Mouse (Mus musculus) CD4-positive, CD25-positive, alpha-beta regulatory T cell, adult 2 months (primary cell): ENCODE results near the gene Hspbp1.

Experiments
- DNase-seq: peaks from one replicate; pipeline ENCODE4 v3.0.0-alpha.2; 2012; ENCODE audit warnings: low read depth, low spot score

The Hspbp1 gene

GRCm38 (mm10) chr7:4684632-4685417 is at the start of gene Hspbp1:
Gene Hspbp1, minus strand, starts transcription at chr7:4685068.
- peak; percentile 98 for DNase-seq

- no peak for DNase-seq
Measured at GRCm38 (mm10) chr7:4732968-4733392, 48.1 kb upstream of the Hspbp1 start.

GRCm38 (mm10) chr7:4731090-4731489 is 46.2 kb upstream of the Hspbp1 start:
- no peak for DNase-seq

GRCm38 (mm10) chr7:4725169-4725568 is 40.3 kb upstream of the Hspbp1 start, which contains the start of gene Tmem150b:
Gene Tmem150b, minus strand, starts transcription at chr7:4725249.
- DNase-seq: no peak

DNA sequence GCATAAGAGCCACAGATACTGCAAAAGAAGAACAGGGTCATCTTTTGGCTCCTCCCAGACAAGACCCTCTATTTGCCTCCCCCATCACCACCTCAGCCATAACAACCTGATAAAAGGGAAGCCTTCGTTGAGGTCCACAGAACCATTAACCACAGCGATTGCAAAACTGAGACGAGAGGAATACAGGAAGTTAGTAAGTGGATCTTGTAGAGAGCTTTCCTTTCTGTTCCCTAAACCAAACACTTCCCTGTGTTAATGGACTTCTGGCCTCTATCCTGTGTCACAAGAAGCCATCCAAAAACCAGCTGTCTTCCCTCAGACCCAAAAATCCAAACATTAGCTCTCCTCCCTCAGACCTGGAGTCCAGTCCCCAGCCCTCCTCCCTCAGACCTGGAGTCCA is 39.5 kb upstream of the Hspbp1 start:
- DNase-seq: no peak

GRCm38 (mm10) chr7:4723508-4723907 is 38.6 kb upstream of the Hspbp1 start:
- peak; percentile 45 for DNase-seq

DNA sequence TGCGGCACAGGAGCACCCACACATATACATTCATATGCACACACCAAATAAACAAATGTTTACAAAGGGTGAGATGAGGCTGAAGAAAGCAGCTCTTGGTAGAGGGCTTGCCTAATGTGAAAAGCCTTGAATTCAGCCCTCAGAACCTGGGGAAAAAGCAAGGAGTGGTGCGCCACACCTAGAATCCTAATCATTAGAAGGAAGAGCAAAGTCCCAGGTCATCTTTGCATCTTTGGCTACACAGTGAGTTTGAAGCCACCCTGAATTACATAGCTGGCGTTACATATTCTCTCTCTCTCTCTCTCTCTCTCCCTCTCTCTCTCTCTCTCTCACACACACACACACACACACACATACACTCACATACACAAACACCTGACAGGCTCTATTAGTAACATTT is 34.4 kb upstream of the Hspbp1 start:
- DNase-seq: no peak

DNA sequence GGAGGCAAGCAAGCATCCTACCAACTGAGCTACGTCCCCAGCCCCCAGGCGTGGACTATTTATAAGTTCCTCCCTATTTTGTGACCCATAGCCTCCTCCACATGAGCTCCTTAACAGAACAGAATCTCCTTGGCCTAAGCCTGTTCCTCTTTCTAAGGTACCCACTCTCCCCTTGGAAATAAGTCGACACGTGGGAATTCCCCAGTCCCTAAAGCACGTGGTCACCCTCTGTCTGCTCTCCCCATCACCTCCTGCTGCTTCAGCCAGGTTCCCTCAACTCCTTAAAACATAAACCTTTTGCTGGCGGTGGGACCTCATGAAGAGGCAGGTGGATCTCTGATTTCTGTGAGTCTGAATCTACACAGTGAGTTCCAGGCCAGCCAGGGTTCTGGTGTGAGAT is 32.1 kb upstream of the Hspbp1 start:
- DNase-seq: no peak

DNA sequence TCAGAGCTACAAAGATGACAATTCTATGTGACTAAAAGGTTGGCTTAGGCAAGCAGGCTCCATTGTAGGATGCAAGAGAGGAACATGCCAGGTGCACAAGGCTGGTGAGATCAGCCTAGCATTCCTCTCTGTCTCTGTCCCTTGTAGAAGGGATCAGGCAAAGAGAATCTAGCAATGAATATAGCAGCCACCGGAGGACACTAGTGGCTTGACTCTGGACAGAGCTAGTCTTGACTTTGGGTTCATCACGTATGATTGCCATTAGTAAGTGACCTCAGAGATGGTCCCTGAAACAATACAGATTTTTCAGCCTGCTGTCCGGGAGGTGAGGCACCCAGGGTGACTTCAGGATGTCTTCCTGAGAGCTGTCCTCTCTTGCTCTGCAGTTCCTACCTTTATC is 27.7 kb upstream of the Hspbp1 start:
- no peak for DNase-seq

GRCm38 (mm10) chr7:4705098-4705497 is 20.2 kb upstream of the Hspbp1 start:
- peak; percentile 52 for DNase-seq

DNA sequence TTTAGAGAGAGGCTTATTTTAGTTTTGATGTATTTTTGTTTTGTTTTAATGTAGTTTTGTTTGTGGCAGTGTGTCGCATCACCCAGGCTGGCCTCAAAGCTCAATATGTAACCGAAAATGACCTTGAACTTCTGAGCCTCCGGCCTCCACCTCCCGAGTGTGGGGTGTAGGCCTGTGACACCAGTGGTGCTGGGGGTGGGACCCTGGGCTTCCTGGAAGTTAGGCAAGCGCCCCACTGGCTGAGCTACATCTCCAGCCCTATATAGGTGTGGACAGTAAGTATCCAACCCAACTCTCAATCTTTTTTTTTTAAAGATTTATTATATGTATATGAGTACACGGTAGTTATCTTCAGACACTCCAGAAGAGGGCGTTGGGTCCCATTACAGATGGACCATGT is 18.3 kb upstream of the Hspbp1 start:
- DNase-seq: no peak

- no peak for DNase-seq
Measured at GRCm38 (mm10) chr7:4702334-4702733, 17.5 kb upstream of the Hspbp1 start.

GRCm38 (mm10) chr7:4693004-4693403 is 8.1 kb upstream of the Hspbp1 start:
- no peak for DNase-seq

- DNase-seq: no peak
Measured at GRCm38 (mm10) chr7:4690951-4691653, 6.2 kb upstream of the Hspbp1 start.

- DNase-seq: peak; percentile 53
Measured at GRCm38 (mm10) chr7:4690387-4690786, 5.5 kb upstream of the Hspbp1 start, which contains the start of gene Brsk1. Gene Brsk1, plus strand, starts transcription at chr7:4690604.

DNA sequence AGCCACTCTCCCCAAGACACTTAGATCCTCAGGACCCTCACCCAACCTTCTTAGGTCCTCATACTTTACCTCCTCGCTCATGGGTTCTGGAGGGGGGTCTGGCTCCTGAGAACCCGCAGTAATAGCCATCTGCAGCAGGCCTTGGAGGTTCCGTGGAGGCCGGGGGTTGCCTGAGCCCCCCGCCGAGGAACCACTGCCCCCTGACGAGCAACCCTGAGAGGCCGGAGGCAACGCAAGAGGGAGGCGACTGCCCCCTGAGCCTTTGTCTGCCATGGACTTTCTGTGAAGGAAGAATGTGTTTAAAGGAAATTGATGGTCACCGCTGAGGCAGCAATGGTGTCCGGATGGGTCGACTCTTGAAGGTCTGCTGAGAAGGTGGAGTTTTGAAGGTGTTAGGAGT is 665 bp downstream of the Hspbp1 start:
- DNase-seq: no peak

- DNase-seq: no peak
Measured at GRCm38 (mm10) chr7:4683307-4683706, 1.6 kb downstream of the Hspbp1 start.

- DNase-seq: no peak
Measured at GRCm38 (mm10) chr7:4675200-4675599, 9.7 kb downstream of the Hspbp1 start.

DNA sequence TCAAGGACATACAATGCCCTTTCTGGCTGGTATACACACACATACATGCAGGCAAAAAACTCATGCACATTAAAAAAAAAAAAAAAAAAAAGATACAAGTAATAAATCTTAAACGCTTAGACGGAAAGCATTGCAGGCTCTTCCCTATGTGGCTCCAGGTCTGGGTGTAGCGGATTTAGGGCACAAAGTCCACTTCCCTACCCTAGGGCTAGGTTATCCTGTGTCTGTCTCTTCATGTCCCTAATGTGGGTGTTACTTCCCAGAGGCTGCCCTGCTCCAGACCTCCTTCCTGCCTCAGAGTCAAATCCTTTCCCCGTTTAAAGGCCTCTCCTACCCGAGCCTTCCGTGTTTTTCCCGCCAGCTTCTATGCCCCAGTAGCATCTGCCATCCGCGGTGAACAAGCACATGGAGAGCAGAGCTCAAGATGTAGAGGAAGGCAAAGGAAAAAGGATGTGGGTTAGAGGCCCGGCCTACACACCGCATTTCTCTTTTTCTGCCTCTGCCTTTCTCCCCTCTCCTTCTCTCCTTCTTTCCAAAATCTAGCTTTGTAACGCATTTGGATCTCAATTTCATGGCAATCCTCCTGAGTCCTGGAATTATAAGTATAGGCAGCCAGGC is 10.6 kb downstream of the Hspbp1 start:
- DNase-seq: peak; percentile 52

DNA sequence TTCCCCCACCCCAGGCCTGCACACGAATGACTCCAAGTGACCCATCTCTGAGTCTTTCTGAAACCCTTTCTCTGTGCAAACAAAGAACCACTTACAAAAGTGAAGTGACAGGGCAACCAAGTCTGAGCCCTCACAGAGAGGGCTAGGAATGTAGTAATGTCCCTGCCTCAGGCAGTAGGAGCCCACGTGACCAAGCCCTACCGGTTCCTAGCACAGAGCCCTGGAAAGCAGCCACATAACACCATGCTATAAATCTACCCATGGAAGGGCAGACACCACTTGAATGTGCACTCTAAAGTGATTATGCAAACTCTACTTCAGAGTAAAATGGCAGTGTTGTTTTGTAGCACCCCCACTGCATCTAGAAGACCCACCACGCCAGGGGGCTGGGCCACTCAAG is 12.9 kb downstream of the Hspbp1 start:
- DNase-seq: no peak

- DNase-seq: no peak
Measured at GRCm38 (mm10) chr7:4670655-4671255, 14.1 kb downstream of the Hspbp1 start.

GRCm38 (mm10) chr7:4669156-4669555 is 15.7 kb downstream of the Hspbp1 start:
- no peak for DNase-seq
